Mouse (Mus musculus): ENCODE results near the gene Tpcn2.

GRCm38 (mm10) chr7:145189342-145189741 lies 94.5 kb downstream of the Tpcn2 start:
- TF ChIP-seq CTCF (IDR thresholded peaks at IDR 0.05; ENCODE audit: low read depth) (no peak), EP300 (IDR thresholded peaks at IDR 0.05; ENCODE audit: low read depth) (no peak)

Data from liver, postnatal 0 days (tissue).